Mouse (Mus musculus) liver, embryonic 14.5 days (tissue): ENCODE results near the gene Mdga2.

Experiments used
- CTCF ChIP-seq: IDR thresholded peaks from 2 replicates; pipeline ENCODE4 v1.5.1; 2016; ENCODE audit warnings: antibody characterized with exemption, low read depth, control low read depth
- EP300 ChIP-seq: IDR thresholded peaks from 2 replicates; pipeline ENCODE4 v1.6.1; 2016; ENCODE audit warnings: antibody characterized with exemption, low read depth

GRCm38 (mm10) chr12:66707431-66707830, 514.9 kb downstream of the Mdga2 start:
- TF ChIP-seq EP300 (no peak), CTCF (no peak)
